Mouse (Mus musculus) monocyte, adult 5-6 weeks (primary cell): ENCODE data around the gene Zscan4b. TPM values are rescaled to one million over a fixed set of nuclear protein-coding genes. Genes with fewer than 3 reads are reported as not detected.
"Not testable (repeated sequence)": the region's sequence is repeated elsewhere in the genome, so short reads cannot be mapped to it uniquely, and the experiment has no call there.

Experiments used
- ATAC-seq: fragments of 153-309, 156-312 bp; replicated peaks from 2 replicates; pipeline ENCODE4 v1.8.0; 2017; ENCODE audit warnings: mild to moderate bottlenecking; ENCODE audit not compliant: low TSS enrichment, insufficient number of reproducible peaks, severe bottlenecking, poor library complexity, low FRiP score
- total RNA-seq: library from RNA; stranded (forward); fragments of 200-1000, 200-491, 200-594 nt; gene quantifications from 3 replicates; pipeline ENCODE4 v1.2.3, GENCODE M21; 2017

Zscan4b gene
- not detected in 3 replicates for total RNA-seq

GRCm38 (mm10) chr7:10904950-10905349 lies at the start of gene Zscan4b:
TSS of gene Zscan4b (minus strand) at chr7:10905050.
- not testable (repeated sequence) for ATAC-seq

Other genes starting within 250 kb of the Zscan4b start
- not detected in 3 replicates for gene Nlrp4b, start 217.3 kb downstream of the Zscan4b start, total RNA-seq
- gene Vmn1r71, start 150.7 kb downstream of the Zscan4b start, total RNA-seq = 0.10 TPM in 1 of 3 replicates, not detected in the others
- not detected in 3 replicates for gene Zscan4c, start 100.7 kb upstream of the Zscan4b start, total RNA-seq
- not detected in 3 replicates for gene Zscan4-ps1, start 164.6 kb upstream of the Zscan4b start, total RNA-seq